ENCODE assay signal across 16 mouse cellular contexts in the genomic region with DNA sequence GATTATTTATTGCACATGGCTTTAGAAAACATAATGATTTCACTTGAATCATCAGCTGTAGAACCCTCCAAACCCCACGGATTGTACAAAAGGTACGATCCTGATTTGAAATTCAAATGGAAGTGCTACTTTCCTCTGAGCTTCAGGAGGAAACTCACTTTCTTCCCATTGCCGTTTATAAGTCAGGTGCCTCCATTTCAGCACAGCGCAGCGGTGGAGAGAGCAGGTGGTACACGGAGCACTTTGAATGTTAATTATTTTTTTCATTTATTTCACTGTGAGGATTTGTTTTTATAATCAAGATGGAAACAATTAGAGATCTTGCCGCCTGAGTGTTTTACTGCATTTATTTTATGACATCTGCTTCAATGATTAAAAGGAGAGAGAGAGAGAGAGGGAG.
"Had no signal": no experiment of that assay in that cellular context is flagged by ENCODE, and none has a peak within 500 bp of the region (broad histone marks: within the 10 kb centered on the region; RNA-seq: fewer than 3 reads in every experiment).

No protein-coding gene starts in this region.

- H3K27ac ChIP-seq: kidney, postnatal 0 days; limb, embryonic 15.5 days; liver, embryonic 12.5 days; macrophage; neural tube, embryonic 12.5 days had no signal

- H3K9me3 ChIP-seq: limb, embryonic 15.5 days; liver, embryonic 12.5 days; neural tube, embryonic 12.5 days had no signal

- DNase-seq: kidney, adult 9 months; kidney, postnatal 36 days; layer of hippocampus, adult 9-11 months; layer of hippocampus, postnatal 36 days; lung, embryonic 14.5 days; lung, postnatal 10 days; right cerebral cortex, adult 18-20 months; right cerebral cortex, postnatal 25 days; thymus, postnatal 36 days had no signal

- ATAC-seq: liver, embryonic 12.5 days had no signal

- H3K27me3 ChIP-seq: liver, embryonic 12.5 days; megakaryocyte, embryonic 14.5 days; neural tube, embryonic 12.5 days had no signal

- H3K36me3 ChIP-seq: limb, embryonic 15.5 days; liver, embryonic 12.5 days; neural tube, embryonic 12.5 days had no signal

- H3K4me3 ChIP-seq: limb, embryonic 15.5 days; liver, embryonic 12.5 days; megakaryocyte, embryonic 14.5 days; myocyte; neural tube, embryonic 12.5 days had no signal

- H3K9ac ChIP-seq: limb, embryonic 15.5 days; liver, embryonic 12.5 days; lung, embryonic 14.5 days; neural tube, embryonic 12.5 days had no signal

- H3K4me2 ChIP-seq: limb, embryonic 15.5 days; liver, embryonic 12.5 days; lung, embryonic 14.5 days; neural tube, embryonic 12.5 days had no signal

- H3K4me1 ChIP-seq: liver, embryonic 12.5 days; megakaryocyte, embryonic 14.5 days had no signal
